Comparison of ENCODE assay signal across 26 mouse cellular contexts in the genomic region with DNA sequence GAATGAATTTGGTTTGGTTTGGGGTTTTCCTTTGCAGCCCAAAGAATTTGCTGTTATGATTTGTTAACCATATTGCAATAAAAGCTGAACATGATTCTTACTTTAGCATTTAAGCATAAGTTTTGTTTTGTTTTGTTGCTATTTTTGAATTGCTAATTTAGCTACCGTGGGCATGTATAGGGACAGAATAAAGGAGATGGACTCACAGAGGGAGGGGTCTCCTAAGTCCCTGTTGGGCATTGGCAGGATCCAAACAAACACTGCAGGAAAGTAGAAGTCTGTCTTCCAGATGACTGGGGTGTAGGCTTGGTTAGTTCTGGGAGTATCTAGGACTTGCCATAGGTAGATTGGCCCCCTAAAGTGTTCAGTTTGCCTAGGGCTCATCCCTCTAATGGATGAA. TPM values are rescaled to one million over a fixed set of nuclear protein-coding genes. Genes with fewer than 3 reads are reported as not detected.
"Had no signal": no experiment of that assay in that cellular context is flagged by ENCODE, and none has a peak within 500 bp of the region (broad histone marks: within the 10 kb centered on the region; RNA-seq: fewer than 3 reads in every experiment).

No protein-coding gene starts in this region.

- H3K9ac ChIP-seq: liver, embryonic 14.5 days; lung, embryonic 14.5 days; midbrain, embryonic 15.5 days; neural tube, embryonic 12.5 days had no signal

- H3K4me3 ChIP-seq: midbrain, embryonic 10.5 days; midbrain, embryonic 15.5 days; myocyte; neural tube, embryonic 12.5 days had no signal

- DNase-seq: lung, adult 18-20 months; lung, embryonic 14.5 days; lung, postnatal 10 days; lung, postnatal 4 days; retina, postnatal 1 day; right cerebral cortex, adult 18-20 months; right cerebral cortex, postnatal 25 days; right cerebral cortex, postnatal 4 days; spleen, adult 18-20 months; thymus, adult 18-20 months; thymus, postnatal 14 days; thymus, postnatal 36 days had no signal

- H3K9me3 ChIP-seq: midbrain, embryonic 10.5 days; midbrain, embryonic 15.5 days; neural tube, embryonic 12.5 days had no signal

- H3K36me3 ChIP-seq: midbrain, embryonic 10.5 days; midbrain, embryonic 15.5 days; neural tube, embryonic 12.5 days had no signal

- ATAC-seq: midbrain, embryonic 15.5 days had no signal

- H3K4me2 ChIP-seq: lung, embryonic 14.5 days; midbrain, embryonic 15.5 days; neural tube, embryonic 12.5 days had no signal

- H3K27ac ChIP-seq: liver, embryonic 14.5 days; midbrain, embryonic 10.5 days; midbrain, embryonic 15.5 days; neural tube, embryonic 12.5 days had no signal

RNA-seq across cellular contexts. Expression of gene Evx1, which starts 5.0 kb away (rescaled TPM):
- total RNA-seq: megakaryocyte, adult 5-6 weeks; megakaryocyte-erythroid progenitor cell, adult 5-6 weeks had no signal
- polyA plus RNA-seq: liver, embryonic 14.5 days; liver, embryonic 16.5 days; lung, embryonic 14.5 days; lung, embryonic 16.5 days; myocyte; small intestine, adult 2 months; stomach, embryonic 16.5 days; thymus, postnatal 0 days had no signal

RNA-seq across cellular contexts. Expression of gene Hoxa13, which starts 57.6 kb away (rescaled TPM):
- total RNA-seq: megakaryocyte, adult 5-6 weeks; megakaryocyte-erythroid progenitor cell, adult 5-6 weeks had no signal
- polyA plus RNA-seq: liver, embryonic 16.5 days; lung, embryonic 14.5 days; lung, embryonic 16.5 days; midbrain, embryonic 10.5 days; midbrain, embryonic 15.5 days; neural tube, embryonic 14.5 days; small intestine, adult 2 months; stomach, embryonic 14.5 days; stomach, embryonic 16.5 days; thymus, postnatal 0 days had no signal
